Mouse (Mus musculus) neural tube, embryonic 14.5 days (tissue): ENCODE results near the gene Enah. TPM values are rescaled to one million over a fixed set of nuclear protein-coding genes. Genes with fewer than 3 reads are reported as not detected.

ENCODE experiments used
- ATAC-seq: fragments of 200-750 bp; cut with Nextera tagmentation; 2 replicates; pipeline ENCODE4 v1.8.0; 2017; ENCODE audit warnings: low read depth, mild to moderate bottlenecking, moderate TSS enrichment, moderate library complexity
- H3K27ac ChIP-seq: fragments of 300-500 bp; sonication (generic); 2 replicates; pipeline ENCODE4 v1.5.1; 2014; ENCODE audit warnings: low read depth, mild to moderate bottlenecking, control low read depth, low read length, moderate library complexity, mixed read lengths
- H3K27me3 ChIP-seq: fragments of 300-500 bp; sonication (generic); 2 replicates; pipeline ENCODE4 v1.6.1; 2014; ENCODE audit warnings: low read length; ENCODE audit not compliant: control insufficient read depth, insufficient read depth
- H3K36me3 ChIP-seq: fragments of 300-500 bp; sonication (generic); 2 replicates; pipeline ENCODE4 v1.6.1; 2014; ENCODE audit warnings: low read length, mixed read lengths; ENCODE audit not compliant: control insufficient read depth, insufficient read depth
- H3K4me1 ChIP-seq: fragments of 300-500 bp; sonication (generic); 2 replicates; pipeline ENCODE4 v1.6.1; 2014; ENCODE audit warnings: low read length; ENCODE audit not compliant: control insufficient read depth, insufficient read depth
- H3K4me2 ChIP-seq: fragments of 300-500 bp; sonication (generic); 2 replicates; pipeline ENCODE4 v1.6.1; 2014; ENCODE audit warnings: mild to moderate bottlenecking, low read depth, low read length, control low read depth
- H3K4me3 ChIP-seq: fragments of 300-500 bp; sonication (generic); 2 replicates; pipeline ENCODE4 v1.5.1; 2014; ENCODE audit warnings: low read depth, low read length, control low read depth, mixed read lengths
- H3K9ac ChIP-seq: fragments of 300-500 bp; sonication (generic); replicated peaks from 2 replicates; pipeline ENCODE4 v1.6.1; 2014; ENCODE audit warnings: low read depth, mild to moderate bottlenecking, control low read depth, low read length, mixed read lengths
- H3K9me3 ChIP-seq: fragments of 300-500 bp; sonication (generic); 2 replicates; pipeline ENCODE4 v1.6.1; 2016; ENCODE audit warnings: low read length; ENCODE audit not compliant: control insufficient read depth
- WGBS: fragments of 180-500 bp; shearing (Covaris S2); extraction: QIAGEN DNeasy Blood & Tissue Kit; methylation state at CpG from one replicate; pipeline ENCODE4 v1.1.7; 2014; 5-methylcytosine and 5-hydroxymethylcytosine counted together
- polyA plus RNA-seq: library from polyadenylated mRNA; unstranded; fragments of >200 nt; fragmentation: Nextera tagmentation; extraction: Ambion mirVana; gene quantifications from 2 replicates; pipeline ENCODE4 v1.2.1, GENCODE M21; 2014

The Enah gene
- polyA plus RNA-seq, 1 experiment from 2014 or later, result 51.7 TPM

- no peaks in the 10 kb centered on the region for H3K4me1 ChIP-seq
- H3K9me3 ChIP-seq, result no peaks in the 10 kb centered on the region
- H3K4me2 ChIP-seq, result peak overlapping the region; percentile 18; the same call in 1 of the 2 replicates
- H3K4me3 ChIP-seq, result no peak overlapping the region
- 72% methylated on average over 24 of the region's 24 CpGs for WGBS
- peaks cover 4% of the 10 kb centered on the region; the same call in 1 of the 2 replicates for H3K36me3 ChIP-seq
- H3K27ac ChIP-seq, result no peak overlapping the region; the same call in 1 of the 2 replicates
- no peaks in the 10 kb centered on the region for H3K27me3 ChIP-seq
- H3K9ac ChIP-seq, result no peak overlapping the region
- ATAC-seq, result peak; percentile 58; the same call in 1 of the 2 replicates
Observed at GRCm38 (mm10) chr1:181923384-181923783, 96.4 kb downstream of the Enah start.

- no peak overlapping the region for H3K9ac ChIP-seq
- no peak overlapping the region for H3K4me2 ChIP-seq
- H3K4me1 ChIP-seq, result no peaks in the 10 kb centered on the region
- H3K4me3 ChIP-seq, result no peak overlapping the region
- peaks cover 4% of the 10 kb centered on the region; the same call in 1 of the 2 replicates for H3K36me3 ChIP-seq
- H3K27ac ChIP-seq, result no peak overlapping the region
- no peaks in the 10 kb centered on the region for H3K27me3 ChIP-seq
- no peaks in the 10 kb centered on the region for H3K9me3 ChIP-seq
- peak; percentile 38 for ATAC-seq
- 70% methylated on average over 36 of the region's 37 CpGs for WGBS
Observed at GRCm38 (mm10) chr1:181921580-181922494, 98.0 kb downstream of the Enah start.

- no peak overlapping the region for H3K4me3 ChIP-seq
- peaks cover 8% of the 10 kb centered on the region; the same call in 1 of the 2 replicates for H3K36me3 ChIP-seq
- WGBS, result 91% methylated on average over 7 of the region's 7 CpGs
- H3K4me1 ChIP-seq, result no peaks in the 10 kb centered on the region
- no peak for ATAC-seq
- H3K4me2 ChIP-seq, result no peak overlapping the region
- no peak overlapping the region for H3K9ac ChIP-seq
- H3K9me3 ChIP-seq, result no peaks in the 10 kb centered on the region
- no peaks in the 10 kb centered on the region for H3K27me3 ChIP-seq
- H3K27ac ChIP-seq, result no peak overlapping the region
Observed at GRCm38 (mm10) chr1:181911841-181912240, 107.9 kb downstream of the Enah start.

GRCm38 (mm10) chr1:181901706-181902373 lies 118.0 kb downstream of the Enah start:
- no peak overlapping the region for H3K27ac ChIP-seq
- no peak overlapping the region for H3K4me3 ChIP-seq
- no peaks in the 10 kb centered on the region for H3K4me1 ChIP-seq
- H3K9ac ChIP-seq, result no peak overlapping the region
- H3K4me2 ChIP-seq, result no peak overlapping the region
- H3K27me3 ChIP-seq, result no peaks in the 10 kb centered on the region
- peaks cover 10% of the 10 kb centered on the region; the same call in 1 of the 2 replicates for H3K36me3 ChIP-seq
- WGBS, result 74% methylated on average over 11 of the region's 11 CpGs
- no peaks in the 10 kb centered on the region for H3K9me3 ChIP-seq
- ATAC-seq, result no peak

GRCm38 (mm10) chr1:181900846-181901245 lies 118.9 kb downstream of the Enah start:
- no peaks in the 10 kb centered on the region for H3K4me1 ChIP-seq
- H3K9ac ChIP-seq, result no peak overlapping the region
- H3K27me3 ChIP-seq, result no peaks in the 10 kb centered on the region
- H3K36me3 ChIP-seq, result peaks cover 10% of the 10 kb centered on the region; the same call in 1 of the 2 replicates
- H3K9me3 ChIP-seq, result no peaks in the 10 kb centered on the region
- no peak for ATAC-seq
- 93% methylated on average over 1 of the region's 1 CpGs for WGBS
- no peak overlapping the region for H3K4me3 ChIP-seq
- H3K4me2 ChIP-seq, result no peak overlapping the region
- no peak overlapping the region for H3K27ac ChIP-seq

- Histone ChIP-seq H3K36me3 (0 out of 2 replicates have a peak, but pooled peaks cover 8% of the 10 kb centered on the region), H3K27me3 (no peaks in the 10 kb centered on the region), H3K9ac (no peak overlapping the region), H3K4me1 (no peaks in the 10 kb centered on the region), H3K27ac (no peak overlapping the region), H3K4me2 (no peak overlapping the region), H3K4me3 (no peak overlapping the region), H3K9me3 (no peaks in the 10 kb centered on the region)
- WGBS, result 78% methylated on average over 1 of the region's 1 CpGs
- ATAC-seq, result no peak
Observed at GRCm38 (mm10) chr1:181898961-181899360, 120.8 kb downstream of the Enah start.

GRCm38 (mm10) chr1:181896991-181897390 lies 122.8 kb downstream of the Enah start:
- H3K4me1 ChIP-seq, result no peaks in the 10 kb centered on the region
- H3K9me3 ChIP-seq, result no peaks in the 10 kb centered on the region
- no peak for ATAC-seq
- H3K4me2 ChIP-seq, result no peak overlapping the region
- H3K9ac ChIP-seq, result no peak overlapping the region
- H3K36me3 ChIP-seq, result no peaks in the 10 kb centered on the region
- no peaks in the 10 kb centered on the region for H3K27me3 ChIP-seq
- no peak overlapping the region for H3K27ac ChIP-seq
- H3K4me3 ChIP-seq, result no peak overlapping the region
- WGBS, result 74% methylated on average over 10 of the region's 10 CpGs

GRCm38 (mm10) chr1:181893721-181894120 lies 126.1 kb downstream of the Enah start:
- Histone ChIP-seq H3K9me3 (no peaks in the 10 kb centered on the region), H3K9ac (no peak overlapping the region), H3K27me3 (no peaks in the 10 kb centered on the region), H3K4me1 (no peaks in the 10 kb centered on the region), H3K4me3 (no peak overlapping the region), H3K27ac (no peak overlapping the region), H3K4me2 (no peak overlapping the region), H3K36me3 (no peaks in the 10 kb centered on the region)
- 53% methylated on average over 8 of the region's 8 CpGs for WGBS
- no peak for ATAC-seq

DNA sequence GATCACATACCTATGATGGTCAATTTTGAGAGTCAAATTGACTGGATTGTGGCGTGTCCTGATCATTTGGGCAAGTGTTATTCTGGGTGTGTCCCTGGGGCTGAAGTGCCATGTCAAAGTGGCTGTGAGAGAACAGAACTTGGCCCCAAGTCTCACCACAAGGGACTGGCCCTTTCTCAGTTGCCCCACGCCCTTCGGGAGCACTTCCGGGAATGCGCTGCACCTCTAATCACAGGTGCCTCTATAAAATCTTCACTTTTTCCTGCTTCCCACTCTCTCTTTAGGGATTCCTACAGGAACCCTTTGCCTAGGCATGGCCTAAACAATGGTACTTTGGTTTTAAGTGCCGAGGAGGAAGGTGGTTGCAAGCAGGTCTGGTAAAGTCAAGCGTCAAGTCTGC lies 130.1 kb downstream of the Enah start:
- H3K36me3 ChIP-seq, result no peaks in the 10 kb centered on the region
- H3K27me3 ChIP-seq, result no peaks in the 10 kb centered on the region
- H3K27ac ChIP-seq, result no peak overlapping the region
- H3K9ac ChIP-seq, result no peak overlapping the region
- no peaks in the 10 kb centered on the region for H3K4me1 ChIP-seq
- no peak for ATAC-seq
- no peaks in the 10 kb centered on the region for H3K9me3 ChIP-seq
- WGBS, result 88% methylated on average over 7 of the region's 7 CpGs
- no peak overlapping the region for H3K4me3 ChIP-seq
- H3K4me2 ChIP-seq, result no peak overlapping the region
